Comparison of ENCODE assay signal across 8 mouse cellular contexts in genomic region chr8:45999784-46000705, GRCm38 (mm10). TPM values are rescaled to one million over a fixed set of nuclear protein-coding genes. Genes with fewer than 3 reads are reported as not detected.
DNase-seq lines count a peak whose midpoint lies in the region; ATAC-seq lines count a peak whose summit lies in the region.

No protein-coding gene starts in this region.

- ATAC-seq in intestine, embryonic 14.5 days (replicated peaks; ENCODE audit: low FRiP score, low TSS enrichment, low read depth): peak; percentile 99

- H3K9ac ChIP-seq in intestine, embryonic 14.5 days (ENCODE audit: low read length): peak overlapping the region; percentile 73

- peak overlapping the region; percentile 46 for H3K4me3 ChIP-seq in intestine, embryonic 14.5 days (ENCODE audit: low read depth, low read length)

- no peaks in the 10 kb centered on the region for H3K9me3 ChIP-seq in intestine, embryonic 14.5 days (ENCODE audit: control insufficient read depth, low read length)

- peaks cover 11% of the 10 kb centered on the region; the same call in 1 of the 2 replicates for H3K4me1 ChIP-seq in intestine, embryonic 14.5 days (replicated peaks; ENCODE audit: control insufficient read depth, insufficient read depth, low read length)

- no peaks in the 10 kb centered on the region for H3K27me3 ChIP-seq in intestine, embryonic 14.5 days (replicated peaks; ENCODE audit: control insufficient read depth, insufficient read depth, low read length)

- intact Hi-C loops in gastrocnemius, postnatal 14 days (cut with DNase I; ENCODE audit: low total_unique reads): no loop called here
- intact Hi-C loops in left cerebral cortex, postnatal 14 days (cut with DNase I): loop anchor here (5.0 kb wide), 1 partner anchor 152 kb away; the partner anchor contains the start of genes Cfap97 and Snx25

- 6% methylated on average over 55 of the region's 55 CpGs for WGBS in intestine, embryonic 14.5 days

- H3K27ac ChIP-seq in intestine, embryonic 14.5 days (ENCODE audit: low read depth): peak overlapping the region; percentile 96

- H3K4me2 ChIP-seq in intestine, embryonic 14.5 days (ENCODE audit: low read length): peak overlapping the region; percentile 62

- H3K36me3 ChIP-seq in intestine, embryonic 14.5 days (ENCODE audit: control insufficient read depth, insufficient read depth, low read length): peaks cover 31% of the 10 kb centered on the region

- peak; percentile 99 to 100 for DNase-seq in adrenal gland, adult (ENCODE audit: inconsistent age in 2 of 2, low spot score in 1 of 2)
- peak; percentile 99 for DNase-seq in embryo, embryonic 10.5 days (ENCODE audit: low spot score)
- DNase-seq in gastrocnemius, postnatal 14 days: peak; percentile 99
- peak; percentile 95 for DNase-seq in intestine, embryonic 14.5 days (ENCODE audit: low spot score)
- peak; percentile 97 to 98 for DNase-seq in left cerebral cortex, postnatal 14 days (ENCODE audit: low spot score in 2 of 2)
- peak; percentile 99 for DNase-seq in mesoderm, embryonic 11.5 days (ENCODE audit: low read depth, low spot score)
- peak; percentile 97 for DNase-seq in right cerebral cortex, postnatal 36 days (ENCODE audit: low spot score in 2 of 2)
- peak; percentile 99 for DNase-seq in yolk sac, embryonic 10.5 days (ENCODE audit: low spot score)

RNA-seq across cellular contexts. Expression of gene Lrp2bp, which starts 0.9 kb away (rescaled TPM):
- total RNA-seq in gastrocnemius, postnatal 14 days (2021): 1 to 10 TPM; 3.0 TPM
- 0.16 and 0.18 TPM in 2 replicates for polyA plus RNA-seq in intestine, embryonic 14.5 days (2014; fragmentation: Nextera tagmentation; extraction: Ambion mirVana)
- under 1 TPM; 0.62 to 0.76 TPM for total RNA-seq in left cerebral cortex, postnatal 14 days (2021)

RNA-seq across cellular contexts. Expression of gene Ankrd37, which starts 5.5 kb away (rescaled TPM):
- 1 to 10 TPM; 1.2 to 2.6 TPM for total RNA-seq in gastrocnemius, postnatal 14 days (2021)
- polyA plus RNA-seq in intestine, embryonic 14.5 days (2014; fragmentation: Nextera tagmentation; extraction: Ambion mirVana): 21.7 and 22.7 TPM in 2 replicates
- total RNA-seq in left cerebral cortex, postnatal 14 days (2021): 10 to 100 TPM in 1 of 2 experiments, 1 to 10 TPM in 1; 8.8 to 14.8 TPM

RNA-seq across cellular contexts. Expression of gene Ufsp2, which starts 24.7 kb away (rescaled TPM):
- 10 to 100 TPM; 36.1 to 36.7 TPM for total RNA-seq in gastrocnemius, postnatal 14 days (2021)
- polyA plus RNA-seq in intestine, embryonic 14.5 days (2014; fragmentation: Nextera tagmentation; extraction: Ambion mirVana): 77.6 and 78.3 TPM in 2 replicates
- 10 to 100 TPM; 53.8 to 59.1 TPM for total RNA-seq in left cerebral cortex, postnatal 14 days (2021)

RNA-seq across cellular contexts. Expression of gene 1700029J07Rik, which starts 25.0 kb away (rescaled TPM):
- under 1 TPM; 0.53 to 0.80 TPM for total RNA-seq in gastrocnemius, postnatal 14 days (2021)
- 2.3 and 3.8 TPM in 2 replicates for polyA plus RNA-seq in intestine, embryonic 14.5 days (2014; fragmentation: Nextera tagmentation; extraction: Ambion mirVana)
- total RNA-seq in left cerebral cortex, postnatal 14 days (2021): 1 to 10 TPM; 2.2 to 3.2 TPM

Comparison
In these comparisons a context has a peak if more than half of its experiments do, and no peak if none do; other contexts are left out.
1. Peak in every context shown above with its lines: DNase-seq, ATAC-seq, H3K4me3 ChIP-seq and H3K27ac ChIP-seq.